Mouse (Mus musculus) heart, postnatal 36 days (tissue): ENCODE data around the gene Ndufa11. TPM values are rescaled to one million over a fixed set of nuclear protein-coding genes. Genes with fewer than 3 reads are reported as not detected.

Source experiments
- DNase-seq, 2 experiments: peaks; one replicate each; pipeline ENCODE4 v3.0.0; 2021 to 2022
- intact Hi-C: fragments of 180-260 bp; cut with DNase I; formaldehyde crosslinking; loops from one replicate; pipeline ENCODE4 v1.15.1; 2025
- total RNA-seq, 2 experiments: library from RNA; stranded (reverse); gene quantifications; 2 replicates each; pipeline ENCODE4 v1.2.3; 2021

The Ndufa11 gene
- 100 to 1,000 TPM; 847 to 875 TPM for total RNA-seq

DNA sequence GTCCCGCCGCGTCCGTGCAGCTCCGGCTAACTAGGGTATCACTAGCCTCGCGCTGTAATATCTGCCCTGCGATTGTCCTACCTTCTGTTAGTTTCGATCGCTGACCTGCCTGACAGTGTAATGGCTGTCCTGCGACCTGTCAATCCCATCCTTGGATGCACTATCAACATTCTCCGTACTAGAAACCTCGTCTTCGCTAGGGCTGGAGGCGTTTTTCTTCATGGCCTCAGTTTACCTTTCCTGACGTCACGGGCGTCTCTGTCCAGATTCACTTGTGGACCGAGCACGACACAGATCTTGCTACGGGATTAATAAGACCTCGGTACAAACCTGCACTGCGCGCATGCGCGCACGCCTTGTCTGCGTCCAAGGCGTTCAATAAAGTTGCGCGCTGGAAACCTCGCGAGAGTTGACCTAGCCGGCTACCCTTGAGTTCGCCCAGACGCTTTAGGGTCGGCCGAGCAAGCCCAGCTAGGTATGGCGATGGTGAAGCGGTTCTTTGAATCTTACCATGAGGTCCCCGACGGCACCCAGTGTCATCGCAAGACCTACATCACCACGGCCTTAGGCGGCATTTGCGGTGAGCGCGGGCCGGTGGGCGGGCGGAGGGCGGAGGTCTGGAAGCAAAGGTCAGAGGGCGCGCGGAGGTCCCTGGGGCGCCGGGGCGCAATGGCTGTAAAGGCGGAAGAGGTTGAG lies at the start of gene Ndufa11, which contains the start of gene Vmac:
Gene Ndufa11, plus strand, starts transcription at position 405 of the 696 bp plus-strand sequence.
Gene Vmac, minus strand, starts transcription at position 660 of the 696 bp plus-strand sequence.
- intact Hi-C loops, result loop anchor here (1.0 to 5.0 kb wide), 4 partner anchors 39 to 130 kb away; partner anchors contain the start of genes Catsperd, Lonp1 and Rpl36
- DNase-seq, result peak; percentile 94 to 95

DNA sequence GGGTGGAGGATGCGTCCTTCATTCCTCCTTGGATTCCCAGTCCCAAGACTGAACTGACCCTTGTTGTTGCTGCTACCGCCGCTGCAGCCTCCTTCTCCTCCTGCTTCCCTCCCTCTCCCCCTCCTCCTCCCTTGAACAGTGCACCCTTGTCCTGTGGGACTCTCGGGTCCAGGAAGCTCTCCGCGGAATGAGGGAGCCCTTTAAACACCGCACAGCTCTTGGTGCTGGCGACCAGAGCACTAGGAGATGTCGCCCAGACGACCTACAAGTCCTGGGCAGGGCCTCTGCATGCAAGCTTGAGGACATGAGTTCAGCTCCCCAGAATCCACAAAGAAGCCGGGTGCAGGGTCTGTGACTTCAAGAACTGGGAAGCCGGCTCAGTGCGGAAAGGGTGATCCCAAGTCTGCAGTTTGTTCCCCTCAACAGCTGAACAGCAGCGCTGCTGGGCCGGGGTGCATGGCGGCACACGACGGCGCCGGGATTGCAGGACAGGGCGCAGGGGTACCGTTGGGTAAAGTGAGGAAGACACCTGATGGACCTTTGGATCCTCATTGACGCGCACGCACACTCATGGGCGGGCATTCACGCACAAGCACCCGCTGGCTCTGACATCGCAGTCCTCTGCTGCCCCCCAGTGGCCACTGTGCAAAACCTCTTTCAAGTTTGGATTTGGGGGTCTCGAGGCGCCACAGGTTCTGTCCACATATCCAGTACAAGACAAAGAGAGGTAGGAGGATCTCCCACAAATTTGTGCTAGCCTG lies 49.0 kb upstream of the Ndufa11 start:
- intact Hi-C loops, result loop anchor here (1.0 to 5.0 kb wide), 4 partner anchors 41 to 312 kb away; partner anchors contain the start of genes Catsperd, Lonp1 and Rpl36
- DNase-seq, result peak; percentile 86 to 91

DNA sequence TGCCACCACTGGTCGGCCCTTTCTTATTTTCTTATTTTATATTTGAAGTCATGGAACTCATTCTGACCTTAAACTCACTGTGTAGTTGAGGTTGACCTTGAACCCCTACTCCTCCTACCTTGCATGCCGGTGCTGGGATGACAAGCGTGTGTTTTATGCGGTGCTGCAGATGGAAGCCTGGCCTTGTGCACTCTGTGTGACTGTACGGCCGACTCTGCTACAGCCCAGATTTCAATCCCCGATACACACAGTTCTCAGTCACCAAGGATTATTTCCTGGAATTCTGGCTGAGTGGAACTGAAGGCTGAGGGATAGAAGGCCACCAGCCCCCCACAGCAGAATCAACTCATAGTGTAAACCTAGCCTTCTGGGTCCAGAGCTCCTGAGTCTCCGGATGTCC lies 47.8 kb upstream of the Ndufa11 start:
- DNase-seq, result no peak
- intact Hi-C loops, result loop anchor here (2.0 to 5.0 kb wide), 3 partner anchors 42 to 313 kb away; partner anchors contain the start of genes Catsperd and Lonp1

DNA sequence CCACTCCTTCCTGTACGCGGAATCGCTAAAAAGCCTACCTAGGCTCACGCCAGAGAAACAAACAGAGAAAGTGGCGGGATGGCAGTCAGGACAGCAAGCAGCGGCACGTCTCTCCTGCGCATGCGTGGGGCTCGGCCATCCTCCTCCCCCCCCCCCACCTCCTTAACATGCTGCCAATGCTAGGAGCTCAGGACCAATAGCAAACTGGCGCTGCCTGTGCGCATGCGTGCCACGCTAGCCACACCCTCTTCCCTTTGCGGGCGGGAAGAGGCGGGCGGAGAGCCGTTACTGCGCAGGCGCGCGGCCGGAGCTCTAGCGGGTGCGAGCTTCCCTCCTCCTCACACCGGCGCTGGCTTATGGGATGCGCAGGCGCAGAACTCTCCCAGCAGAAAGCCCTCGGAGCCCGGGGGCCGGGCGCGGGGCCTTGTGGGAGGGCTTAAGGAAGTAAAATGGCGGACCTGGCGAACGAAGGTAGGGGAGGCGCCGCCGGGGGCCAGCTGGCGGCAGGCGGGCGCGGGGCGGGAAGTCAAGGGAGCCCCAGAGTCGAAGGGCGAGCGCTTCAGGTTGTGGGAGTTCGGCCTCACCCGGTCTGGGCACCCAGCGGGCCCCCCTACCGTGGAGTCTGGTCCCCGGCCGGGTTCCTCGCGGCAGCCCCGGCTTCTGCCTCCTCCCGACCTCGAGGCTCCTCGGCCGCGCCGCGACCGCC lies 44.5 kb upstream of the Ndufa11 start, which contains the start of gene Ranbp3:
Gene Ranbp3, plus strand, starts transcription at position 354 of the 706 bp plus-strand sequence.
- intact Hi-C loops, result no loop called here
- peak; percentile 98 for DNase-seq

DNA sequence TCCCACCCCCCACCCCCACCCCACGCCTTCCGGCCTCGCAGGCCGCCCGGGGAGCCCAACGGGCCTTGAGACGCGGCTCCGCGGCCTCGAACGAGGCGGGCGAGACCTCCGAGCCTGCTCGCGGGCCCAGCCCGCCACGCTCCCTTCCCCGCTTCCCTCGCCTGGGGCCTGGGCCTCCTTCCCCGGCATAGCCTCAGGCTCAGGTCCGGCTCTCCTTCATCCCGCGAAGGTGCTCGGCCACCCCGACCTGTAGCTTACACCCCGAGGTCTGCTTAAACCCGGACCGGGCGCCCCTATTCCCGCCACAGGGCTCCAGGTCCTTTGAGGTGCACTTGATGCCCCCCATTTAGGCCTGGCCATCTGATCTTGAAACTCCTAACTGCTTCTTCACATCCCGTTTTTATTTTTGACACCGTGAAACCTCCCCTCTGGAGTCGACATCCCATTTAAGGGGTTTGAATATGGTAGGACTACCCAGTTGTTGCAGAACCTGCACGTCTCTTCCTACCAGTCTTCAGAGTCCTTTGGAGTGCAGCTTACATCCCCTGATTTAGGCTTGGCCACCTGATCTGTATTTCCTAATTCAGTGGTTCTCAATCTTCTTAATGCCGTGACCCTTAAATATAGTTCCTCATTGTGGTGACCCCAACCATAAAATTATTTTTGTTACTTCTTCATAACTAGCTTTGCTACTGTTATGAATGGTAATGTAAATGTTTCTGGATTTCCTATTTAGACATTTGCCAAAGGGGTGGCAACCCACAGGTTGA lies 43.7 kb upstream of the Ndufa11 start:
- intact Hi-C loops, result no loop called here
- peak in 1 of 2 experiments; percentile 20 for DNase-seq

DNA sequence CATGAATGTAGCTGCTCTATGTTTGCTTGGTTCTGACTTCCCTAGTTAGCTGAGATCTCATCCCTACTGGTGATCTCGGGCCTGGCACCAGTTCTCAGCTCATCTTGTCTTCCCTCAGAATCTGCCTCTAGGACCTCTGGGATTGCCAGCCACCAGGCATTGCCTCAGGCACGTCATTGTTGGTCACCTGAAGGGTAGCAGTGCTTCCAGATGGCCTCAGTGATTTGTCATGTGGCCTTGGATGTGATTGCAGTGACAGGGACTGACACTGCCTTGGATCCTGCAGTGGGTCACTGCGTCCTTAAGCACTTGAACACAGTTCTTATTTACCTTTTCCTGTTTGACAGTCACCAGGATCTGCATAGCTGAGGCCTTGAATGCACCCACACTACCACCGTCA lies 35.8 kb upstream of the Ndufa11 start:
- no peak for DNase-seq
- intact Hi-C loops, result no loop called here

DNA sequence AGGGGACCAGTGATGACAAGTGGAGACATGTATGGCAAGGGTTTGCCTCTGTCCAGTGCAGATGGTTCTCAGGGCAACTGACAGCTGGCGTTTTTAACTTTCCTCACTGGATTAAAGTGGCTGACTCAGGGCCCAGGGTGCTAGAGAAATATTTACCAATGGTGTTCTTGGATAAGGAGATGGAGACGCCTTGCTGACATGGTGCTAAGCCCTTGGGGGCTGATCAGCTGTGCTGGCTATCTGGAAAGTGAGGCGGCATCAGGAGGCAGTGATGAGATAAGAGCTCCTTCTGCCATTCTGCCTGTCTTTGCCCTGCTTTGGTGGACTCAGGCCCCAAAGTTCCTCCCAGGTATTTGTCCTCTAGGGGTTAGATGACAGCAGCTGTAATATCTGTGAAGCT lies 34.7 kb upstream of the Ndufa11 start:
- intact Hi-C loops, result no loop called here
- DNase-seq, result no peak

DNA sequence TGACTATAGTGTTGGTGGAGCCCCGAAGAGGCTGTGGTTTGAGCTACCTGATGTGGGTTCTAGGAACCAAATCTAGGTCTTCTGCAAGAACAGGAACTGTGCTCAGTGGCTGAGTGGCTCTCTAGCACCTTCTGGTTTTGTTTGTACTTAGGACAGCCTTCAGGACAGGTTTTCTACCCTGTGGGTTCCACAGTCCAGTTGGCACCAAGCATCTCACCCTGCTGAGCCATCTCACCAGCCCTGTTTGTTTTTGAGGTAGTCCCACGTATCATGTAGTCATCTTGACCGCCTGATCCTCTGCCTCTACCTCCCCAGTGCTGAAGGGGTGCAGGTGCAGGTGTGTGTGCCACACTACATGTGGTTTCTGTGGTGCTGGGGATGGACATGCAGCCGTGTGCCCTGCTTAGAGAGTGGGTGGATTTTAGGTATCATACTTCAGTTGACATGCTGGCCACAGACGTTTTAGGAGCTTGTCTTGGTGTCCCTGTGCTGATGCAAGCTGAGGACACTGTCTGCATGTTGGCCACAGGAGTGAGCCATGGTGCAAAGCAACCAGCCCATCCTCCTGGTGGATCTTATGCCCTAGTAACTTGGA lies 33.9 kb upstream of the Ndufa11 start:
- DNase-seq, result no peak
- intact Hi-C loops, result no loop called here

DNA sequence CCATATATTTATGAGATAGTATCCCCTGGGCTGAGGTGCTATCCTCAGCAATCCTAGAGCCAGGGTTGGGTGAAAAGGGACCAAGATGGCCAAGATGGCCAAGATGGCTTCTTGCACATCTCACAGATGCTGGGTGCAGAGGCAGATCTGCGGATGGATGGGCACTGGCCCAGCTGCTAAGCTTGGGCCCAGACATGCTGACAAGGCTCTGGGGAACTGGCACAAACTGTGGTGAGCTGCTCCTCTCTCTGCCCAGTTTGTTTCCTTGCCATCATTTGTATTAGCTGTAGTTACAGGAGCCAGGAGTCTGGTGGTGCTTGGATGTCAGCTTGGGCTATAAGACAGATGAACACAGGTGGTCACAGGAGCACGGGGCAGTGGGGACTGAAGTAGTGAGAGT lies 32.9 kb upstream of the Ndufa11 start:
- intact Hi-C loops, result no loop called here
- no peak for DNase-seq

DNA sequence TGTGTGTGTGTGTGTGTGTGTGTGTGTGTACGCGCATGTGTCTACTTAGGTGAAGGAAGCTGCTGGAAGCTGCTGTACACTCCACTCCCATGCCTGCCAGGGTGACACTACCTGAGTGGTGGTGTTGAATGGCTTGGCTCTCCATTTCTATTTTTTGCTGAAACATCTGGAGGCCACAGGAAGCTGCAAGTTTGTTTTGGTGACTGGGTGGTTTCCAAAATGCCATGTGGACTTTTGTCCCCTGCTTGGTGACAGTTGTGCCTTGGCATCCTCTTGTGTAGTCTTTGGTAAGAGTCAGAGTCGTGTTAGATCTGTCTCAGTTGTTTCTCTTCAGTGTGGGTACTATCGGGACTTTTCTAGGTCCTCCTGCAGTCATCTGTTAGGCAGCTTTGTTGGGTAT lies 30.8 kb upstream of the Ndufa11 start:
- DNase-seq, result no peak
- intact Hi-C loops, result no loop called here

DNA sequence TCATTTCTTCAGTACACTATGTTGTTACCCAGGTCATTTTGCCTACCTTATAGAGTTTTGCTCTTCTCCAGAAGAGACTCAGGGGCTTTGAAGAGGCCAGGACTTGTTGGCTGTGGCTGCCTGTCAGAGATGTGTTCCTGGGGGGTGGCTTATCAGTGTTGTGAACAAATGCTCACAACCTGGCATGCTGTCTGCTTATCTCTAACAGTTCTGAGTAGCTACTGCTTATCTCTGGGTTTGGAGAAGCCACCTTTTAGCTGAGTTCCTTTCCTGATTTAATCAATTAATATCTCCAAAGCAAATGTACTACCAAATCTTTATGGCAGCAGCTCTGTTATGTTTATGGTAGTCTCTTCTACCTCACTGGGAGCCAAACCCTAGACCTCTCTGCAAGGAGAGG lies 29.5 kb upstream of the Ndufa11 start:
- DNase-seq, result no peak
- intact Hi-C loops, result no loop called here

DNA sequence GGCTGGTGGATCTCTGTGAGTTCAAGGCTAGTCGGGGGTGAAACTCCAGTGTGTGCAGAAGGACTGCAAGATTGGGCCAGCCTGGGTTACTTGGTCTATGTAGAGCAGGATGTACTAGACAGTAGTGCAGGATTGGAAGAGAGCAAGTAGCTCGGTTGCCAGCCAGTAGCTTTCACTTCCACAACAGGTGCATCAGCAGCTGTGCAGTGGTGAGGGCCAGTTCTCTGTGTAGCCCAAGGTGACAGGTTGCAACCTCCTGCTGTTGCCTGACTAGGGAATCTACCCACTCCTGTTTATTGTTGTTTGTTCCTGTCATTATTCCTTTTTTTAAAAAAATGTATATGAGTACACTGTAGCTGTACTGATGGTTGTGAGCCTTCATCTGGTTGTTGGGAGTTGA lies 28.9 kb upstream of the Ndufa11 start:
- intact Hi-C loops, result no loop called here
- DNase-seq, result no peak

DNA sequence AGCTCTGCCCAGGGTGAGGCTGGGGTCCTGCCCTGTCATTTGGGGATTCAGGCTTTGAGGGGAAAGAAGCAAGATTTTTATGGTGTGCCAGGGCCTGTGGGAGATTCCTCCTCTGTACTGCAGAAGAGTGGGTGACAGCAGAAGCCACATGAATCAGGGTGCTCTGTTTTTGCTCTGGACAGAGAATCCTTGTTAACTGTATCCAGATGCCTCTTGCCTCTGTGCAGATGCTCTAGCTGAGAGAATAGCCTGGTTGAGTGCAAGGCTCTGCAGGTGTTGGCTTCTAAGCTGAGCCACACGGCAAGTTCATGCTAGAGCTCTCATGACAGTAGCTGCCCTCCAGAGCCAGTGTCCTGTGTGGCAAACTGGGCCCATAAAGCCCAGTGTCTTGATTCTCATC lies 24.2 kb upstream of the Ndufa11 start:
- intact Hi-C loops, result no loop called here
- DNase-seq, result no peak

DNA sequence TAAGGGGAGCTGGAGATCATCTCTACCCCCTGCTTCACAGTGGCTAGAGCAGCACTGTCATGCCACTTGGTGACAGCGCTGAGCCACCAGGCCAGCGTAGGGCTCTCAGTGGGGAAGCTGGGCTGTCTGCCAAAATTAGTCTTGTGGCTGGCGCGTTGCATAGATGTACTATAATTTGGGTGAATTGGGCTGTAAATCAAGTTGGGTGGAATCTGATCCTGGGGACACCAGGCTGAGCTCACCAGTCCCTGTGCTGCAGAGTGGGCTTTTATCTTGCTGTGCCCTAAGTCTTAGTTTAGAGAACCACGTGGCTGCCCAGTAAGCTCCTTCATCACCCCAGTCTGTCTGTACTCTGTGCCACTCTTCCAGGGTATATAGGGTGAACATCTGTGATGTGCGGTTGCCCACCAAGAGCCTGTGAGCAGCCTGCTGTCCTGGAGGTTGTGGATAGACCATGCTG lies 23.7 kb upstream of the Ndufa11 start:
- intact Hi-C loops, result loop anchor here (2.0 kb wide), 1 partner anchor 21 kb away; no protein-coding TSS in a partner anchor
- peak; percentile 50 to 51 for DNase-seq

DNA sequence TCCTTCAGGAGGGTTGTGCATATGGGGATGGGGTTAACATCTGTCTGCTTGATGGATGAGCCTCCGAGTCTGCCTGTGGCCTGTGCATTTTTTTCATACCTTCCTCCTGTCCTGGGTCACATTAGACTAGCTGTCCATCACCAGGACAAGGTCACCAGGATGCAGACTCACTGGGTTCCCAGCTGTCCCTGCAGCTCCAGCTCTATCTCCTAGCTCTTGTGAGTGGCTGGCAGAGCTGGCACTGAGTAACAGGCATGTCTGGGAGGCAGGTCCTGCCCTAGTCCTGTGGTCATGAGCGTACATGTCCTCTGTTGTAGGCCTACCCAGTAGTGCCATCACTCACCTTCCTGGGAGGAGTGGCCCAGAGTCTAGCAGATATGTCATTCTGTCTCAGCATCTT lies 17.1 kb upstream of the Ndufa11 start:
- intact Hi-C loops, result no loop called here
- DNase-seq, result no peak

DNA sequence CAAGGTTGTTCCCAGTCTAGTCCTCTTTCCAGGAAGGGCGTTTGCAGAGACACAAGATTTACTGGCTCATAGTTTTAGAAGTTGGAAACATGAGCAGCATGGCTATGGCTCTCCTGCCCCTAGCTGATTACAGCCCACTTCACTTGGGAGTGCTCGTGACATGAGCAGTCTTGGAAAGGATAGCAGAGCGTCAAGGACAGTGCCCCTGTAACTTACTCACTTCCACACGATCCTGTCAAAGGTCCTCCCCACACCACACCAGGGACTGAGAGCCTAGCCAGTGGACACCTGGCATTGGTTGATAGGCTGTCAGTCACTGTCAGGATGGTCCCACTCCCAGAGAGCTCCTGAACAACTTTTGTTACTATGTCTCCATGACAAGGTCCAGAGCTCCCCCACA lies 14.5 kb upstream of the Ndufa11 start:
- intact Hi-C loops, result no loop called here
- no peak for DNase-seq

DNA sequence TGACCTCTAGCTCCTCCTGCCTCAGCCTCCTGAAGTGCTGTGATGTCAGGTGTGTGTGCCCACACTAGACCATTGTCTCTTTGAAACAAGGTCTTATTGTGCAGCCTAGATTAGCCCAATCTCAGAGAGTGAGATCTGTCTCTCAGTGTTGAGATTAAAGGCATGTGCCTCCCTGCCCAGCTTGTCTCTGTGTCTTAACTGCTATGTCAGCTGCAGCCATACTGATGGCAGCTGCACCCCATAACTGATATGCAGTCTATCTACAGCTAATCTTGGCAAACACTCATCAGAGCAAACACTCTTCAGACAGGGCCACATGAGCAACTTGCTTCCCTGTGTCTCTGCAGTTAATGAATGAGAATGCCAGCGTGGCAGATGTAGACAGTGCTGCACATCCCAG lies 11.1 kb upstream of the Ndufa11 start:
- intact Hi-C loops, result no loop called here
- DNase-seq, result no peak

DNA sequence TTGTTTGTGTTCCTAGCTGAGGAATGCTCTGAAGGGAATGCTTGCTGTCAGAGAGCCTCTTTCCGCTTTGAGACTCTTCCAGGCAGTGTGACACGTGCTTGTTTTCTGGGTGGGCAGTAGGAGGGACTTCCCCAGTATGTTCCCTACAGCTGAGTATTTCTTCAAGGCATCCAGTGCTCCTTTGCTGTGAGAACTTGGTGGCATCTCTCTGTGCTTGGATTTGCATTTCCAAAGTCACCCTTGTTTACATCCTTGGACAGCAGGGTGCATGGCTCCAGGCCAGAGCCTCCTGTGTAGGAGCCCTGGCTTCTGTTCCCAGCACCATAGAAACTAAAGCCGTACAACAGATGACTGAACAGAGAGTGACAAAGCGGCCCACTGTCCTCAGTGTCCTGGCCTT lies 8.9 kb upstream of the Ndufa11 start:
- intact Hi-C loops, result no loop called here
- DNase-seq, result no peak

DNA sequence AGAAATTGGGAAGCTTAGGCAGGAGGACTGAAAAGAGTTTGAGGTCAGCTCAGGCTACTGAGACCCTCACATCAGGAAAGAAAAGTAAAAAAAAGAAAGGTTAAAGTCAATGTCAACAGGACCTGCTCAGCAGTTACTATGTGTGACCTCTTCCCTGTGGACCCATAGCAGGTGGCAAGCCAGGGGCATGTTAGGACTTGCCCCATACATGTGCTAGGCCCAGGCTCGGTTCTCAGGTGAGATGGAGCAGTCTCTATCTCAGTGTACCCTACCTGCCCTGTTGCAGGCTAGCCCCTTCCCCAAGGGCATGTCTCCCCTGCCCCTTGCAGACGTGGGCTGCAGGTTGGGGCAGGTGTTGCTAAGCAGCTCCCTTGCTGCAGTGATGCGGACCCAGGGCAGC lies 7.9 kb upstream of the Ndufa11 start:
- DNase-seq, result no peak
- intact Hi-C loops, result no loop called here

DNA sequence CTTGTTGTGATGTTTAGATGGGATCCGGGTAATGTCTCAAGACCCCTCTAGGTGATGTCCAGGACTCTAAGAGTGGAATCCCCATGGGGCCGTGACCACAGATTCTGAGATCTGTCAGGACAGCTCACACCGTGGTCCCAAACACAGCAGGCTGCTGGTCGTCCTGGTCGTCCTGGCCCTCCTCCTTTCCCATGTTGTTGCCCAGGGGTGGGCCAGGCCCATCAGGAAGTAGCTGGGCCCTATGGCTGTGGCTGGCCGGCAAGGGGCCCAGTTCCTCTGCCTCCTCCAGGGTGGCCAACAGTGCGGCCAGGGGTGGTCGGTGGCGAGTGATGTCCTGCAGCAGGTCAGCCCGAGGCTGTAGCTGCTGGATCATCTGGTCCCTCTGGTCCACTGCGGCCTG lies 2.2 kb upstream of the Ndufa11 start:
- intact Hi-C loops, result loop anchor here (2.0 to 5.0 kb wide), 4 partner anchors 21 to 128 kb away; partner anchors contain the start of genes Catsperd, Lonp1 and Rpl36
- no peak for DNase-seq
